Mouse (Mus musculus) spleen, adult 2 months (tissue): Measurements from ENCODE around the gene Gm10024. TPM values are rescaled to one million over a fixed set of nuclear protein-coding genes. Genes with fewer than 3 reads are reported as not detected.
"Not testable (repeated sequence)": the region's sequence is repeated elsewhere in the genome, so short reads cannot be mapped to it uniquely, and the experiment has no call there.

Experiments used
- DNase-seq, 2 experiments: peaks; one replicate each; pipeline versions ENCODE4 v3.0.0 to v3.0.0-alpha.2; 2012 to 2021; ENCODE audit warnings: low spot score in 2 of 2, low read depth in 1 of 2
- H3K27ac ChIP-seq: fragments of 200-500 bp; 2 replicates; pipeline ENCODE4 v1.5.1; 2012; ENCODE audit warnings: low read length, inconsistent platforms; ENCODE audit not compliant: insufficient read depth
- H3K27me3 ChIP-seq: fragments of 200-500 bp; 2 replicates; pipeline ENCODE4 v1.6.1; 2012; ENCODE audit warnings: mild to moderate bottlenecking, moderate library complexity, low read length, inconsistent platforms; ENCODE audit not compliant: control insufficient read depth, insufficient read depth
- H3K36me3 ChIP-seq: fragments of 200-500 bp; 2 replicates; pipeline ENCODE4 v1.6.1; 2012; ENCODE audit warnings: mild to moderate bottlenecking, low read length, inconsistent platforms; ENCODE audit not compliant: control insufficient read depth, insufficient read depth
- H3K4me1 ChIP-seq: fragments of 200-500 bp; 2 replicates; pipeline ENCODE4 v1.6.1; 2011; ENCODE audit warnings: inconsistent platforms; ENCODE audit not compliant: control insufficient read depth, insufficient read depth, insufficient read length
- H3K4me3 ChIP-seq: fragments of 200-500 bp; 2 replicates; pipeline ENCODE4 v1.5.1; 2011; ENCODE audit warnings: mild to moderate bottlenecking, inconsistent platforms; ENCODE audit not compliant: insufficient read depth, insufficient read length; ENCODE audit errors: extremely low read depth
- CTCF ChIP-seq: fragments of 200-500 bp; IDR thresholded peaks from 2 replicates; pipeline ENCODE4 v1.5.1; 2011; ENCODE audit warnings: mild to moderate bottlenecking, inconsistent platforms; ENCODE audit not compliant: insufficient read depth, insufficient read length, insufficient replicate concordance; ENCODE audit errors: extremely low read depth
- POLR2A ChIP-seq: fragments of 200-500 bp; IDR thresholded peaks from 2 replicates; pipeline ENCODE4 v1.6.1; 2011; ENCODE audit warnings: low read depth, low read length, inconsistent platforms
- WGBS: fragments of 180-500 bp; shearing (Covaris S2); methylation state at CpG from one replicate; pipeline ENCODE4 v1.1.7; 2018; 5-methylcytosine and 5-hydroxymethylcytosine counted together
- polyA plus RNA-seq: library from polyadenylated mRNA; depleted of rRNA; stranded (reverse); fragments of >200 nt; gene quantifications from 2 replicates; pipeline ENCODE4 v1.2.3, GENCODE M21; 2012; rRNA removed

Gm10024 gene
- not detected in 2 replicates for polyA plus RNA-seq

DNA sequence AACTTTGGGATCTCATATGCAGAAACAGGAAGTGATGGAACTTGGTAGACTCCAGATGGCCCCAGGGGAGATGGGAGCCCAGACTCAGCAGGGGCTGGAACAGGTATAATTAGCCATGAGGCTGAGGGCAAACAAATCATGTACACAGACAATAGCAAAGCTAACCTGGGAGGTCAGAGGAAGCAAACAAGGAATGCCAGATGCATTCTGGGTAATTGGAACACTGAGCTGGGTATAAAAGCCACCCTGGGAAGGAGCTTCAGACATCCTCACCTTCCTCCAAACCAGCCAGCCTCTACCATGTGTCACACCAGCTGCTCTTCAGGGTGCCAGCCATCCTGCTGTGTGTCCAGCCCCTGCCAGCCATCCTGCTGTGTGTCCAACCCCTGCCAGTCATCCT is at the start of gene Gm10024:
TSS of gene Gm10024 (plus strand) at position 301 of the 400 bp plus-strand sequence.
- not testable (repeated sequence) for DNase-seq, H3K4me3 ChIP-seq, H3K4me1 ChIP-seq, H3K36me3 ChIP-seq, H3K27ac ChIP-seq, H3K27me3 ChIP-seq

DNA sequence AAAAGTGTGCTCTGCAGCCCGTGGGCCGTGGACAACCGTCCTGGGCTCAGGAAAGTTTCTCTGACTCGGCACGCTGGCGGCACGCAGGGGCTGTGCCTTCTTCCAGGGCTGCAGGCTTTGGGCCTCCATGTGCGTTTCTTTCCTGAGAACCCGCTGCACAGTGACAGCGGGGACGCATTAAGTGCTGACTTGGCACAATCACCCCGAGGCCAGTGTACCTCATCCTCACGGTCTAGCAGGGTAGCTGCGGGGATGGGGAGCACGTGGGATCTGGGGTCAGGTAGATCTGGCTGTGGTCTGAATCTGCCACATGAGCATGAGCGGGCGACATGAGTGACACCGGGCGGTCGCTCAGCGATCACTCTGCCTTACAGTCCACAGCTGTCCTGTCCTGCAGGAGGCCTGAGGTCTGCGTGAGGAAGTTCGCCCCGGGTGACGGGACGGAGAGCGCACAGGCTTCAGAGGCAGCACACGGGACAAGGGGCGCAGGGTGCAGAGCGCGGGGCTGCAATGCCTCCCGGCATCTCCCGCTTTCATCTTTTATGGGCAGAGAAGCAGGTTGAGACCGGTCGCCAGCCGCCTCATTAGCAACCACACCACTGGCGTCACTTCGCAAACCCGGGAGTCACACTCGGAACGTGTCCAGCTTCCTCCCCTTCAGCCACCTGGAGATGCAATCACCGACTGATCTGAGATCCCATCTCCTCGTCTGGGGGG is 47.1 kb upstream of the Gm10024 start:
- no peak for DNase-seq
- no peaks in the 10 kb centered on the region for H3K36me3 ChIP-seq
- H3K4me3 ChIP-seq: no peak overlapping the region
- H3K27ac ChIP-seq: no peak overlapping the region
- no peaks in the 10 kb centered on the region for H3K27me3 ChIP-seq
- TF ChIP-seq CTCF (no peak), POLR2A (no peak)
- no peaks in the 10 kb centered on the region for H3K4me1 ChIP-seq
- 43% methylated on average over 43 of the region's 43 CpGs for WGBS

DNA sequence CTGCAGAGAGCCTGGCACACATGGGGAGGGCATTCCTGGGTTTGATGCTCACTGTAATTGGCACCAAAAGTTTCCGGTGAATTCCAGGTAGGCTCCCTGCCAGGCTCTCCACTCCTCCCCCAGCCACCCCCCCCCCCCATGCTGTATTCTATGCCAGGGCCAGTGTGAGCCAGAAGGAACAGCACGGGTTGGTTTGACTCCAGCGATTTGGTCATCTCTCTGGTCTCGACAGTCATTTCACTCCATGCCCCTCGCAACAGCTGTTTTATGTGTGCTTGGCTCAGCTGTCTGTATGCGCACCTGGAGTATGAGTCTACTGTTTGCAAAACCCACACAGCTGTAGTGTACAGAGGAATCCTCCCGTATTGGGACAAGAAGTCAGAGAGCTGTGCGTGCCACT is 44.9 kb upstream of the Gm10024 start:
- no peaks in the 10 kb centered on the region for H3K4me1 ChIP-seq
- TF ChIP-seq CTCF (no peak), POLR2A (no peak)
- H3K27me3 ChIP-seq: no peaks in the 10 kb centered on the region
- no peak overlapping the region for H3K27ac ChIP-seq
- WGBS: 75% methylated on average over 8 of the region's 8 CpGs
- H3K36me3 ChIP-seq: no peaks in the 10 kb centered on the region
- no peak overlapping the region for H3K4me3 ChIP-seq
- no peak for DNase-seq

DNA sequence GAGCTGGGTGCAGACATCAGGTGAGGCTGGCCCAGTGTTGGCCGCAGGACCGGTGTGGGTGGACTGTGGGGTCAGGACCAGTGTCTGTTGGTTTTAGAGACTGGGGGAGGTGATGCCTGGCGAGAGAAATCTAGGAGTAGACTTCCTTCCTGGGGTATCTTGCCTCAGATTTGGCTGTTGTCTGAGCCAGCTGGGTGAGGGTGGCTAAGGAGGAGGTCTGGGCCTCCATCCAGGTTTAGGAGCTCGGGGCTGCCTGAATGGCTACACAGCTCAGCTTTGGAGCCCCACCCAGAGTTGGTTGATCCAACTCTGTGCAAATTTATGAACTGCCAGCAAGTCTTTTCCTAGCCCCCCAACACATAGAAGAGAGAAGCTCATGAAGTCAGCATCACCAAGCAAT is 43.9 kb upstream of the Gm10024 start:
- 75% methylated on average over 4 of the region's 4 CpGs for WGBS
- Histone ChIP-seq H3K4me3 (no peak overlapping the region), H3K27ac (no peak overlapping the region), H3K36me3 (no peaks in the 10 kb centered on the region), H3K27me3 (no peaks in the 10 kb centered on the region), H3K4me1 (no peaks in the 10 kb centered on the region)
- TF ChIP-seq POLR2A: no peak
- no peak for TF ChIP-seq CTCF
- no peak for DNase-seq

DNA sequence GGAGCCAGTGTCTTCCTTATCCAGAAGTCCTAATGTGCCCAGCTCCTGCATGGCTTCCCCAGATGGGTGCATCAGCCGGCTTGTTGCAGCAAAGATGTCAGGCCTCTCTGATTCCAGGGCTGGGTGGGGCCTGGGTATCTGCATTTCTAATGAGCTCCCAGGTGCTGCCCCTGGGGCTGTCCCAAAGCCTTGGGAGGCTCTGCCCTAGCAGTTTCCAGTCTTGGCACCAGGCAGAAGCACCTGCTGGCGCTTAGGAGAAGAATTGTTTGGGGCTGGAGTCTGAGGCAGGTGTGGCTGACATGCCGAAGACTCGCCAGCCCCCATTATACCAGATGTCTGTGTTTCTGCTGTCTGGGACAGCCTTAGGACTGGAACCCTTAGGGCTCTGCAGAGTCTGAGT is 40.5 kb upstream of the Gm10024 start:
- DNase-seq: no peak
- Histone ChIP-seq H3K4me1 (peaks cover 8% of the 10 kb centered on the region; the same call in 1 of the 2 replicates), H3K4me3 (no peak overlapping the region), H3K27ac (no peak overlapping the region), H3K36me3 (no peaks in the 10 kb centered on the region), H3K27me3 (no peaks in the 10 kb centered on the region)
- no peak for TF ChIP-seq CTCF
- no peak for TF ChIP-seq POLR2A
- WGBS: 79% methylated on average over 4 of the region's 4 CpGs

DNA sequence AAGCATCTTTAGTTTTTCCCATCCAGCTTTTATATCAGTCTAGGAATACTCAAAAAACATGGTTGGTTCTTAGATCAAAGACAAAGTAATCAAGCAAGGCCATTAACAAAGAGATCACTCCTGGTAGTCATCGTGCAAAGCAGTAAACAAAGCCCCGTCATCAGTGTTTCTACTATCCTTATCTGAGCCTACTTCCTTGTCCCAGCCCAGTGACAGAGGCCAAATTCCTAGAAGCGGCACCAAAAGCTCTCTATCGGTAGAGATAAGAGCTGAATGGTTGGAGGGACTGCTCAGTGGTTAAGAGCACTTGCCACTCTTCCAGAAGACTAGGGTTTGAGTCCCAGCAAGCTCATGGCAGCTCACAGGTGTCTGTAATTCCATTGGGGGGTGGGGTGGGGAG is 39.7 kb upstream of the Gm10024 start:
- no peak overlapping the region for H3K4me3 ChIP-seq
- TF ChIP-seq CTCF (no peak), POLR2A (no peak)
- H3K4me1 ChIP-seq: peaks cover 8% of the 10 kb centered on the region; the same call in 1 of the 2 replicates
- DNase-seq: no peak
- no peaks in the 10 kb centered on the region for H3K27me3 ChIP-seq
- 52% methylated on average over 4 of the region's 4 CpGs for WGBS
- H3K27ac ChIP-seq: no peak overlapping the region
- H3K36me3 ChIP-seq: no peaks in the 10 kb centered on the region

DNA sequence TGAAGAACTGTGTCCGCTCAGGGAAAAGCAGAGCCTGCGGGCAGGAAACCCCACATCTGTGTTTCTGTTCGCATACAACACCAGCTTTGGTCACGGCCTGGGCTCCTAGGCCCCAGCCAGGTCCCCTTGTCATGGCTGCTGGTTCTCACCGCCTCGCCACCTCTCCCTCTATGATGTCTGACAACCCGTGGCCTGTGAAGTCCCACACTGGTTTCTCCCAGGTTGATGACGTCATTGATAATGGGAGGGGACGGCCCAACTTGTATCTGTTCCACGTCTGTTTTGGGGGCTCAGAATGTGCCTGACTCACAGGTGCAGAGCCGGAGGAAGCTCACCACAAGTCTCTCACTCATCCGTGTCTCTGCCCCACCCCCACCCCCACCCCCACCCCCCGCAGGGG is 37.5 kb upstream of the Gm10024 start:
- TF ChIP-seq POLR2A: no peak
- no peak for TF ChIP-seq CTCF
- 35% methylated on average over 13 of the region's 13 CpGs for WGBS

DNA sequence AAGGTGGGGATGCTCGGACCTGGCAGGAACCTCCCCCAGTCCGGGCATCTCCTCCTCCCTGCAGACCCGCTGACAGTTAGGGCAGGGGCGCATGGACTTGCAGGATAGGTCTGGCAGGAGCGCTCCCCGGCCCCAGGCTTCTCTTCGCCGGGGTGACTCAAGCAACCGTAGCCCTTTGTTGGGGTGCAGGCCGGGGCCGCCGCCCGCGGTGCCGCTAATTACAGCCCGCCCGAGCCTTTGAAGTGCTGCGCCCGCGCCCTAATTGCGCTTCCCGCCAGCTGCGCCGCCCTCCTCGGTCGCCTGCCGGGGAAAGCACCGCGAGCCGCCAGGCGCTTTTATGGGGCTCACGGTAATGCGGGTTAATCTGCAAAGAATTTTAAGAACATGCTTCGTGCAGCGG is 33.7 kb upstream of the Gm10024 start:
- 2% methylated on average over 35 of the region's 35 CpGs for WGBS
- Histone ChIP-seq H3K27me3 (peaks cover 6% of the 10 kb centered on the region; the same call in 1 of the 2 replicates), H3K27ac (no peak overlapping the region), H3K4me1 (peaks cover 8% of the 10 kb centered on the region; the same call in 1 of the 2 replicates), H3K36me3 (no peaks in the 10 kb centered on the region), H3K4me3 (no peak overlapping the region)
- DNase-seq: no peak
- TF ChIP-seq CTCF (no peak), POLR2A (no peak)

More for the DNA sequence above, 37.5 kb upstream of the Gm10024 start:
- Histone ChIP-seq H3K27ac (no peak overlapping the region), H3K27me3 (peaks cover 6% of the 10 kb centered on the region; the same call in 1 of the 2 replicates), H3K4me3 (no peak overlapping the region), H3K36me3 (no peaks in the 10 kb centered on the region), H3K4me1 (peaks cover 8% of the 10 kb centered on the region; the same call in 1 of the 2 replicates)
- peak; percentile 18 to 55 for DNase-seq
